Mouse (Mus musculus): ENCODE measurements around the gene Gna13.

GRCm38 (mm10) chr11:109434233-109434798 lies 71.7 kb downstream of the Gna13 start:
- no peak for TF ChIP-seq CTCF (IDR thresholded peaks at IDR 0.05; ENCODE audit: low read depth, low read length)
- no peak for TF ChIP-seq EP300 (IDR thresholded peaks at IDR 0.05; ENCODE audit: insufficient read depth, low read depth, low read length)
